Mouse (Mus musculus) kidney, adult 8-10 months (tissue): Measurements from ENCODE around the gene Olfr175-ps1.

ENCODE experiments used
- DNase-seq, 2 experiments: peaks; one replicate each; pipeline ENCODE4 v3.0.0; 2022

Gene Olfr175-ps1

GRCm38 (mm10) chr16:58826732-58827319 lies at the start of gene Olfr175-ps1:
Olfr175-ps1 (minus strand) TSS chr16:58826782.
- no peak for DNase-seq

GRCm38 (mm10) chr16:58874668-58875067 lies 48.1 kb upstream of the Olfr175-ps1 start, which contains the start of gene Olfr177:
Olfr177 (minus strand) TSS chr16:58874768.
- no peak for DNase-seq

- no peak for DNase-seq
Measured at GRCm38 (mm10) chr16:58861479-58861878, 34.9 kb upstream of the Olfr175-ps1 start.

GRCm38 (mm10) chr16:58860032-58860737 lies 33.6 kb upstream of the Olfr175-ps1 start:
- DNase-seq = no peak

GRCm38 (mm10) chr16:58800168-58800567 lies 26.4 kb downstream of the Olfr175-ps1 start, which contains the start of gene Olfr173:
Olfr173 (minus strand) TSS chr16:58800268.
- no peak for DNase-seq
